Mouse (Mus musculus): ENCODE results near the gene Tmem269. TPM values are rescaled to one million over a fixed set of nuclear protein-coding genes. Genes with fewer than 3 reads are reported as not detected.

Gene Tmem269
- polyA plus RNA-seq, 1 experiment from 2014 or later, result not detected

DNA sequence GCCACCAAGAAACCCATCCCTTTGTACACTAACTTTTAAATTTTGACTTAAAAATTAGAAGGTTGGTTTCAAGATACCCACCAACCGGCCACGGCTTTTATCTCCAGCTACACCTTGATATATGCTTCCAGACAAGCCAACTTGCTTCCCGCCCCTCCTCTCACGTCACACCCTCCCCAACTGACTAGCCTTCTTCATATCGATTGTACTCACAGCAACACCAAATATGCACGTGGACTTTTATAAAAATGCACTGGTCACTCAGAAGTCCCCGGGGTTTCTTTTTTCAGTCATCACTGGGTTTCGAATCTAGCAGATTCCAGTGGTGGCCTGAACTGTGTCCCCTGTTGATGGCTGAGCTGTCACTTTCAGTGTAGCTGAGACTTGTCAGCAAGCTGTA is 27.4 kb downstream of the Tmem269 start:
- peak overlapping the region; percentile 56; the same call in 1 of the 2 replicates for H3K27ac ChIP-seq
- 82% methylated on average over 8 of the region's 8 CpGs for WGBS
- peaks cover 8% of the 10 kb centered on the region for H3K4me1 ChIP-seq
- H3K36me3 ChIP-seq (replicated peaks), result no peaks in the 10 kb centered on the region
- DNase-seq (ENCODE audit: extremely low spot score, low spot score), result no peak
- no peaks in the 10 kb centered on the region for H3K27me3 ChIP-seq (ENCODE audit: poor library complexity, severe bottlenecking)
- no peaks in the 10 kb centered on the region for H3K9me3 ChIP-seq
- H3K4me3 ChIP-seq, result no peak overlapping the region

DNA sequence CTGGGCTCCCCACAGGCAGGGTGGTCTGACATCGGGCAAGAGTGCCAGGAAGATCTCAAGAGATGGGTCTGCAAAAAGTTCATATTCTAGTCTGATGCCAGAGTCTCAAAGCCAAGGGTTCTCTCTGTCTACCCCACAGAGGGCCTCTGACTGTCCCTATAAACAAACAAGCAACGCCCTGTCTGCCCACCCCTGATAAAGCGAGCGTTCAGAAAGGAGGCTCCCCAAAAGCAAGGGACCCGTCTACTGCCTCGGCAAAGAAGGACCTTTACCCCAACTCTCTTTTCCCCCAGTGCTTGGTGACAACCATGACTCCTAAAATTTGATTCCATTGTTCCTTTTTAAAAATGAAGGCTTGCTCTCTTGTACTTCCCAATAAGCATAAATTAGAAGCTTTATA is 28.2 kb downstream of the Tmem269 start, which contains the start of gene Ermap:
Gene Ermap, minus strand, starts transcription at position 148 of the 400 bp plus-strand sequence.
- H3K27ac ChIP-seq, result peak within 1 kb of the TSS; percentile 56
- H3K9me3 ChIP-seq, result no peaks in the 10 kb centered on the region
- 0 out of 2 replicates have a peak, but pooled peaks cover under 1% of the 10 kb centered on the region for H3K4me1 ChIP-seq
- WGBS, result 84% methylated on average over 6 of the region's 6 CpGs
- DNase-seq (ENCODE audit: extremely low spot score, low spot score), result no peak
- H3K36me3 ChIP-seq (replicated peaks), result no peaks in the 10 kb centered on the region
- peak within 1 kb of the TSS; percentile 20; the same call in 1 of the 2 replicates for H3K4me3 ChIP-seq
- no peaks in the 10 kb centered on the region for H3K27me3 ChIP-seq (ENCODE audit: poor library complexity, severe bottlenecking)

DNA sequence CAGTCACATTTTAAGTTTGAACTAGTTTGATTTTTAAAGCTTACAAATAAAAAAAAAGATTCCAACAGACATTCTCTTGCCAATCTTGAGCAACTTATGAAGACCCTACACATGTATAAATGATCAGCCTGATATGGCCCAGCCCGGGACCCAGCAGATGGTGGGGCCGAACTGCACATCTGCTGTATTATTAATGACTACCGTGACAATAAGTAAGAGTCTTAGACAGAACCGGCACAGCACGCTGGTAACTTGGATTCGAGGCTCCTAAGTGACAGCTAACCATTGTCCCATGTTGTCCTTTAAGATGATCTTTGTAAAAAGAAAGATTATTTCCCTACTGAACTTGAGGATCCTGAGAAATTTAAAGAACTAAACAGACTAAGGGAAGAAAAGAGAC is 28.6 kb downstream of the Tmem269 start:
- no peak for DNase-seq (ENCODE audit: extremely low spot score, low spot score)
- H3K4me1 ChIP-seq, result no peaks in the 10 kb centered on the region
- 88% methylated on average over 6 of the region's 6 CpGs for WGBS
- no peaks in the 10 kb centered on the region for H3K36me3 ChIP-seq (replicated peaks)
- H3K4me3 ChIP-seq, result peak overlapping the region; percentile 20; the same call in 1 of the 2 replicates
- peak overlapping the region; percentile 56; the same call in 1 of the 2 replicates for H3K27ac ChIP-seq
- no peaks in the 10 kb centered on the region for H3K27me3 ChIP-seq (ENCODE audit: poor library complexity, severe bottlenecking)
- no peaks in the 10 kb centered on the region for H3K9me3 ChIP-seq

DNA sequence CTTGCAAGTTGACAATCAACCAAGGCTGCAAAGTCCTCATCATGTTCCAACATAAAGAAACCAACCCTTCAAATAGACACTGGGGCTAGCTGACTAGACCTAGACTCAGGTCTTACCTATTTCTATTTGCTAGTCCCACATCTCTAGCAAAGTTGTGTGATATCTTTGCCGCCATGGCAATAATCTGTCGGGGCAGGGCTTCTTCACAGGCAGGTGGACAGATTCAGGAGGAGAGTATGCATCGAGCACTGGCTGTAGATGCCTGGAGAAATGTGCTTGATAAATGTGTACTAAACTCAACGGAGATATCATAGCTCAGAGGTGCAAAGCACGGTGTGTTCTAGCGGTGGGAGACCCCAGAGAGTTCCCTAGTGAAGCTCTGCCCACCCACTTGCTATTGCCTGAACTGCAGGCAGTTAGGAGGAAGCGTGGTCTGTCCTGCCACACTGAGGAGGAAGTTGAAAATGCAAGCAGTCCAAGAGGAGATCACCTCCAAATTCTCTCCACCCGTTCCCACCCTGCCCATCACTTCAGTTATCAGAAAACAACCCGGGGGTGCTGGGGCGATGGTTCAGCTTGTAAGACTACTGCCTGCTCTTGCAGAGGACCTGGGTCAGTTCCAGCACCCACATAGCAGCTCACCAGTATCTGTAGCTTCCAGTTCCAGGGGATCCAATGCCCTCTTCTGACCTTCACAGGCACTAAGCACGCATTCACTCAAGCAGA is 29.8 kb downstream of the Tmem269 start:
- DNase-seq (ENCODE audit: extremely low spot score, low spot score), result no peak
- WGBS, result 64% methylated on average over 11 of the region's 11 CpGs
- Histone ChIP-seq H3K27me3 (ENCODE audit: poor library complexity, severe bottlenecking) (no peaks in the 10 kb centered on the region), H3K4me3 (peak overlapping the region; percentile 1), H3K9me3 (no peaks in the 10 kb centered on the region), H3K27ac (no peak overlapping the region), H3K4me1 (no peaks in the 10 kb centered on the region), H3K36me3 (replicated peaks) (no peaks in the 10 kb centered on the region)

DNA sequence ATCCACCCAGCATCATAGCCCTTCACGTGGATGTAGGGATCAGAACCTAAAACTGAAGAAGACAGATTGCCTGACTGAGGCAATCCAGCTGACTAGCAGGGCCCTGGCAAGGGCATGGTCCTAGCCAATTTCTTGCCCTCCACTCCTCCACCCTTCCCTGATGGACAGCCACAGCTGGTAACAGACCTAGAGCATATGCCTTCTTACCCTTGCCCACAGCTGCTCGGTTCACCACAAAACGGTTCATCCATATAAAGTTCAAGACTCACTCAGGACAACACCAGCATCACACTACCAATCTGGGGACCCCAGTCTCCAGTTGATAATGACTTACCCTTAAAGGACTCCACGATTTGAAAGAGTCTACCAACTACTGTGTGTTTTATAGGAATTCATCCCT is 32.2 kb downstream of the Tmem269 start:
- Histone ChIP-seq H3K27ac (no peak overlapping the region), H3K36me3 (replicated peaks) (no peaks in the 10 kb centered on the region), H3K4me1 (no peaks in the 10 kb centered on the region), H3K4me3 (no peak overlapping the region), H3K27me3 (ENCODE audit: poor library complexity, severe bottlenecking) (no peaks in the 10 kb centered on the region), H3K9me3 (no peaks in the 10 kb centered on the region)
- DNase-seq (ENCODE audit: extremely low spot score, low spot score), result no peak
- 86% methylated on average over 4 of the region's 4 CpGs for WGBS

DNA sequence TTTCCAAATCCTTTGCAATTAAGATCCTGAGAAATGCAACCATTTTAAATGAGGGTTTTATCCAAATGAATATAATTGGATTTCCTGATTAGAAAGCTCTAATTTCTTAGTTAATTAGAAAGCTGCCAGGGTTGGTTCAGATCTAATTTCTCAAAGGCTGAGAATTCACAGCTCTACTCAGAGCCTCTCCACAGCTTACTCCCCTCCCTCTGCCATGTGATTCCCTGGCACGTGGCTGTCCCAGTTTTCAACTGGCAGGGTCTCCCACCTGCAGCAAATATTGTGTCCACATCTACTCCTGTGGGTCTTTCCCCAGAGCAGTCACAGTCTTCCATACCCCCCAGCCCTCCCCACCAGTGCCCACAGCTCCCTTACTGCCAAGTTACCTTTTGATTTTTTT is 34.5 kb downstream of the Tmem269 start:
- no peak for DNase-seq (ENCODE audit: extremely low spot score, low spot score)
- no peaks in the 10 kb centered on the region for H3K9me3 ChIP-seq
- H3K27ac ChIP-seq, result no peak overlapping the region
- no peak overlapping the region for H3K4me3 ChIP-seq
- no peaks in the 10 kb centered on the region for H3K4me1 ChIP-seq
- no peaks in the 10 kb centered on the region for H3K27me3 ChIP-seq (ENCODE audit: poor library complexity, severe bottlenecking)
- H3K36me3 ChIP-seq (replicated peaks), result no peaks in the 10 kb centered on the region
- 63% methylated on average over 1 of the region's 1 CpGs for WGBS

DNA sequence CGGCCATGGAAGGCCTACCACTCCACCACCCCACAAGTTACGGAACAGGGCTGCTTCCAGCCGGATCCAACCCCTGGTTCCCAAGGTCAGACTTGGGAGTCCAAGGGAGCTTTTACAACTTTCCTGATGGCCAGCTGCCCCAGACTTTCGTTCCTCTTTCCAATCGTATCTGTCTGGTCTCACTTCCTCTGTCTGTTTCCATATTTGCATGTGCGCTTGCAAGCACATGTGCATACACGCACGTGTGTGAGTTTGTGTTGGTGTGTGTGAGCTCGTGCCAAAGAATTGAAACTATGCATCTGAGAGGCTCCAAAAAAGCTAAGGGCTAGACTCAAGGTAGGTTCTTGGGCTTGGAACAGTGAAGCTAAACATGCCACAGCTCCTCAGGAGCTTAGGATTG is 36.6 kb downstream of the Tmem269 start:
- Histone ChIP-seq H3K36me3 (replicated peaks) (no peaks in the 10 kb centered on the region), H3K4me1 (no peaks in the 10 kb centered on the region), H3K27me3 (ENCODE audit: poor library complexity, severe bottlenecking) (no peaks in the 10 kb centered on the region), H3K9me3 (no peaks in the 10 kb centered on the region), H3K27ac (no peak overlapping the region), H3K4me3 (no peak overlapping the region)
- 91% methylated on average over 9 of the region's 9 CpGs for WGBS
- DNase-seq (ENCODE audit: extremely low spot score, low spot score), result no peak

DNA sequence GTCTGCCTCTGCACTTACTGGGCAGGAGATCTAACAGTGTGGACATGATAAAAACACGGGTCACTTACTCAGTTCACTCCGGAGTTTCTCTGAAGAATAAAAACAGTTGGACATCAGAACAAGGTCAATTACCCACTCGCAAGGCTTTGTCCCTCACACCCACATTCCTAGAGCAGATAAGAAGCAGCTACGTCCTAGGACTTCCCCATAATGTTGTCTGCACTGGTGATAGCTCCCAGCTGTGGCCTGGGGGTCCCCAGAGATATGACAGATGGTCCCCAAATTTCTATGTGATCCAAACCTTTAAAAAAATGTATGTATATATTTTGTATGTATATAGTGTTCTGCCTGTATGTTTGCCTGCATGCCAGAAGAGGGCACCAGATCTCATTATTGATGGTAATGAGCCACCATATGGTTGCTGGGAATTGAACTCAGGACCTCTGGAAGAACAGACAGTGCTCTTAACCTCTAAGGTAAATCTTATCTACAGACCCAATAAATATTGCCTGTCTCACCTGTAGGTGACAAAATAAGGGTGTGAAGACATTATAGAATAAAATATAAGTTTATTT is 37.8 kb downstream of the Tmem269 start:
- Histone ChIP-seq H3K36me3 (replicated peaks) (no peaks in the 10 kb centered on the region), H3K4me3 (no peak overlapping the region), H3K27me3 (ENCODE audit: poor library complexity, severe bottlenecking) (no peaks in the 10 kb centered on the region), H3K27ac (no peak overlapping the region), H3K9me3 (no peaks in the 10 kb centered on the region), H3K4me1 (no peaks in the 10 kb centered on the region)
- no peak for DNase-seq (ENCODE audit: extremely low spot score, low spot score)
- 62% methylated on average over 4 of the region's 4 CpGs for WGBS

DNA sequence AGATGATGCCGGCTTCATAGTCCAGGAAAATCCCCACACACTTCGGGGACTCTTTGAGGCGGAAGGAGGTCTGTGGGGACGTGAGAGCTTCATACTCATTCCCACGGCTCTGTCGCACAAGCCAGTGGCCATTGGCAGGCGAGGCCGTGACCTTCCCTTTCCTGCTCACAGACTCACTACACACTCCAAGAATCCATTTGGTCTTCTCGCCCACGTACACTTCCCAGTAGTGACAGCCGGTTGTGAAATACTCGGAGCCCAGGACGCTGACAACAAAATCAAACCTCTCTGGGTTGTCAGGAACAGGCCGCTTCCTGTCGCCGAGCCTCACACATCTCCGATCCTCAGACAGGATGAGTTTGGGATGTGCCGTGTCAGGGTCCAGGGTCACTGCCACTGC is 39.7 kb downstream of the Tmem269 start:
- WGBS, result 77% methylated on average over 18 of the region's 18 CpGs
- H3K27me3 ChIP-seq (ENCODE audit: poor library complexity, severe bottlenecking), result no peaks in the 10 kb centered on the region
- no peak overlapping the region for H3K4me3 ChIP-seq
- H3K9me3 ChIP-seq, result no peaks in the 10 kb centered on the region
- H3K36me3 ChIP-seq (replicated peaks), result no peaks in the 10 kb centered on the region
- peaks cover 6% of the 10 kb centered on the region for H3K4me1 ChIP-seq
- no peak overlapping the region for H3K27ac ChIP-seq
- DNase-seq (ENCODE audit: extremely low spot score, low spot score), result no peak

DNA sequence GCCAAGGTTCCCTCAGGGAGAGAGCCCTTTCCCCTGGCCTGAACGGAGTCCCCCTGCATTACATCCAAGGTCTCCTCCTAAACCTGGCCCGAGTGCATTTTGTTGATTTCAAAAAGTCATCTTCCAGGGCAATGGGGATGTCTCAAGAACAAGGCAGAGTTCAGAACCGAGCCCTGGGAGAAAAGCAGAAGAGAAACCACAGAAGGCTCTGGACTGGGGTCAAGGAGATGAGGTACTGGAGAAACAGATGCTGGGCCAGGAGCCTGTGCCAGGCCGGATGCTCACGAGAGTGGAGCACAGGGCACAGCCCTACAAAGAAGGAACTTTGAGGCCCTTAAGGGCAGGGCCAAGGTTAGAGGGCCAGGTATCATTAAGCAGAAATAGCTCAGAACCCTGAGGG is 40.3 kb downstream of the Tmem269 start:
- Histone ChIP-seq H3K36me3 (replicated peaks) (no peaks in the 10 kb centered on the region), H3K4me3 (no peak overlapping the region), H3K27ac (no peak overlapping the region), H3K4me1 (peaks cover 13% of the 10 kb centered on the region), H3K9me3 (no peaks in the 10 kb centered on the region), H3K27me3 (ENCODE audit: poor library complexity, severe bottlenecking) (no peaks in the 10 kb centered on the region)
- WGBS, result 79% methylated on average over 5 of the region's 5 CpGs
- DNase-seq (ENCODE audit: extremely low spot score, low spot score), result no peak

DNA sequence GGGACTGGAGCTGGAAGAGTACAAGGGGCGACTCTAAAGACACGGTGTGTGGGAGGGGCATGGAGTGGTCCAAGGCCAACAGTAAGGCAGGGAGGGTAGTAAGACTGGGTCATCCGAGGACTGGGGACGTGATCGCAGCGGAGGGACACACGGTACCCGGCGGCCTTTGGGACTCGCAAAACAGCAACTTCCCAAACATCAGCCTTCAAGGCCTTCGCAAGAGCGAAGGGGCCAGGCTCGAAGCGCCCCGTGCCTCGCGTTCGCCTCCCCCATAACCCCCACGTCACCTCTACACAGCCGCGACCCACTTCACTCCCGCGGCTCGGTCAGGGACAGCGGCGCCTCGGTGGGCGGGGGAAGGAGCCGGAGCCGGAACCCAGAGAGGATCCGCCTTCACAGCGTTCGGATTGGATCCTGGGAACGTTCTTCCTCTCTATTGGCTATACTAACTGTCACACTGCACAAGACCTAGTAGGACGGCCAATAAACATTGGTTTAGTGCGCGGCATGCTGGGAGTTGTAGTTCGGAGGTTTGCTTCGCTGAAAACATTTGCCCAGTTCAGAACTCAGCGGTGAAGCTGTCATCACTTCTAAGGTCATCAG is 44.1 kb downstream of the Tmem269 start, which contains the start of gene Zfp691:
Gene Zfp691, minus strand, starts transcription at position 345 of the 603 bp plus-strand sequence.
- Histone ChIP-seq H3K27me3 (ENCODE audit: poor library complexity, severe bottlenecking) (no peaks in the 10 kb centered on the region), H3K36me3 (replicated peaks) (peaks cover 25% of the 10 kb centered on the region), H3K9me3 (no peaks in the 10 kb centered on the region), H3K4me3 (peak within 1 kb of the TSS; percentile 84), H3K4me1 (peaks cover 24% of the 10 kb centered on the region), H3K27ac (peak within 1 kb of the TSS; percentile 92)
- under 1% methylated on average over 40 of the region's 40 CpGs for WGBS
- peak; percentile 91 for DNase-seq (ENCODE audit: extremely low spot score, low spot score)

DNA sequence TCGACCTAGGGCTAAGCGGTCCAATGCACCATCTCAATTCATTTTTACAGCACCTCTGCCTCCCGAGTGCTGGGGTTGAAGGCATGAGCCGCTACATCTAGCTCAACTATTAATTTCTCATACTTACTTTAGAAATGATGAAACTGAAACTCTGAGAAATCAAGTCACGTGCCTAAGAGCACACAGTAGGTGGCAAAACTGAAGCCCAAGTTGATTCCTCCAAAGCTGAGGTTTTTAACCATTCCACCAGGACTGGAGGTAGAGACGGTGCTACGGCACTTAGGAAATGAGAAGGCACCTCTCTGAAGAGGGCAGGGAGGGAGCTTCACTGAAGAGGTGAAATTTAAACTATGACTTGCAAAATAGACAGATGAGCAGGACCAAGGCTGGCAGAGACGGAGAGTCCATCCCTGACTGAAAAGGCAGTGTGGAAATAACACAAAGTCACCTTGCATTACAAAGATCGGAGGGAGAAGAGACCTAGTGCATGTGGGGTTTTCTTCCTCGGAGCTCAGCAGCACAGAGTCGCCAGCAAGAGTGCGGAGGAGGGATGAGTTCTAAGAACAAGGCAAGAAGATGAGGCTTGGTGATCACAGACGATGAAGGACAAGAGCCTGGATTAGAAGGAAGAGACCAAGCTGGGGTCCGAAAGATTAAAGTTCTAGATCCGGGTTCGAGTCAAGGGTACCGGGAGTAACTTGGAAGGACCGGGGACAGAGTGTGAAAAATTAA is 44.9 kb downstream of the Tmem269 start:
- Histone ChIP-seq H3K36me3 (replicated peaks) (peaks cover 34% of the 10 kb centered on the region), H3K27me3 (ENCODE audit: poor library complexity, severe bottlenecking) (no peaks in the 10 kb centered on the region), H3K4me1 (peaks cover 24% of the 10 kb centered on the region), H3K4me3 (peak overlapping the region; percentile 84), H3K9me3 (no peaks in the 10 kb centered on the region), H3K27ac (peak overlapping the region; percentile 92)
- WGBS, result 51% methylated on average over 18 of the region's 18 CpGs
- DNase-seq (ENCODE audit: extremely low spot score, low spot score), result no peak

Measured in forebrain, embryonic 10.5 days (tissue).